Mouse (Mus musculus) spleen, adult 2 months (tissue): Measurements from ENCODE around the gene Ncmap. TPM values are rescaled to one million over a fixed set of nuclear protein-coding genes. Genes with fewer than 3 reads are reported as not detected.

ENCODE experiments used
- DNase-seq, 2 experiments: peaks; one replicate each; pipeline versions ENCODE4 v3.0.0 to v3.0.0-alpha.2; 2012 to 2021; ENCODE audit warnings: low spot score in 2 of 2, low read depth in 1 of 2
- H3K27ac ChIP-seq: fragments of 200-500 bp; 2 replicates; pipeline ENCODE4 v1.5.1; 2012; ENCODE audit warnings: low read length, inconsistent platforms; ENCODE audit not compliant: insufficient read depth
- H3K27me3 ChIP-seq: fragments of 200-500 bp; 2 replicates; pipeline ENCODE4 v1.6.1; 2012; ENCODE audit warnings: mild to moderate bottlenecking, moderate library complexity, low read length, inconsistent platforms; ENCODE audit not compliant: control insufficient read depth, insufficient read depth
- H3K36me3 ChIP-seq: fragments of 200-500 bp; 2 replicates; pipeline ENCODE4 v1.6.1; 2012; ENCODE audit warnings: mild to moderate bottlenecking, low read length, inconsistent platforms; ENCODE audit not compliant: control insufficient read depth, insufficient read depth
- H3K4me1 ChIP-seq: fragments of 200-500 bp; 2 replicates; pipeline ENCODE4 v1.6.1; 2011; ENCODE audit warnings: inconsistent platforms; ENCODE audit not compliant: control insufficient read depth, insufficient read depth, insufficient read length
- H3K4me3 ChIP-seq: fragments of 200-500 bp; 2 replicates; pipeline ENCODE4 v1.5.1; 2011; ENCODE audit warnings: mild to moderate bottlenecking, inconsistent platforms; ENCODE audit not compliant: insufficient read depth, insufficient read length; ENCODE audit errors: extremely low read depth
- CTCF ChIP-seq: fragments of 200-500 bp; IDR thresholded peaks from 2 replicates; pipeline ENCODE4 v1.5.1; 2011; ENCODE audit warnings: mild to moderate bottlenecking, inconsistent platforms; ENCODE audit not compliant: insufficient read depth, insufficient read length, insufficient replicate concordance; ENCODE audit errors: extremely low read depth
- POLR2A ChIP-seq: fragments of 200-500 bp; IDR thresholded peaks from 2 replicates; pipeline ENCODE4 v1.6.1; 2011; ENCODE audit warnings: low read depth, low read length, inconsistent platforms
- WGBS: fragments of 180-500 bp; shearing (Covaris S2); methylation state at CpG from one replicate; pipeline ENCODE4 v1.1.7; 2018; 5-methylcytosine and 5-hydroxymethylcytosine counted together
- polyA plus RNA-seq: library from polyadenylated mRNA; depleted of rRNA; stranded (reverse); fragments of >200 nt; gene quantifications from 2 replicates; pipeline ENCODE4 v1.2.3, GENCODE M21; 2012

Ncmap gene
- polyA plus RNA-seq, 1 experiment: 1.2 TPM

GRCm38 (mm10) chr4:135353794-135354450, 44.1 kb downstream of the Ncmap start:
- no peak for DNase-seq

DNA sequence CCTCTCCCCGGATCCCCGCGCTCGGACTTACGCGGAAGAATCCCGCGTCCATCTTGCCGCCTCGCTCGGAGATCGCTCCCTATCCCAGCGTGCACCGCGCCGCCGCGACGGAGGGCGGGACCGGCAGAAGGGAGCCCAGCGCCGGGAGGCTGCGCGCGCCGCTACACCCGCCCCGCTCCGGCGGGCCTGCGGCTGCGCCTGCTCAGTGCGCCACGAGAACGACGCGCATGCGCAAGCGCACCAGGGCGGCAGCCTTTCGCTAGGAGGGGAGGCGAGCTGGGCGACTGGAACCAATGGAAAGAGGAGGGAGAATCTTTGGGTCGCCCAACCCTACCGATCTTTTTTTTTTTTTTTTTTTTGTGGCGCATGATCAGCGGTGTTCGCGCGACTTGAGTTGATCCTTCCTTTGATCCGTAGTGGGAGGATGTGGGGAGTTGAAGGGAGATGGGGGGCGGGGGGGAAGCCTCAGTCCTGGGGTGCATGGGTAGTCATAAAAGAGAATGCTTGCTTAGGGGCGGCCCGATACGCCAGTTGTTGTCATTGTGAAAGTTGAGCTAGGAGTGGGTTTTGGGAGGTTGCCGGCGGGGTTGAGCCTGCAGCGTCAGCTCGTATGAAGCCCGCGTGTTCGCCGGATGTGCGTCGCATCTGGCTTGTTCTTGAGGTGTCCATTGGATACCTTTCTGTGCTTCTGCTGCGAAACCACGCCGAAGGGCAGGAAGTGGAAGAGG, 44.8 kb downstream of the Ncmap start, which contains the start of gene Srrm1:
Gene Srrm1 (minus strand): TSS at position 256 of the 728 bp plus-strand sequence.
- Histone ChIP-seq H3K4me1 (peaks cover 10% of the 10 kb centered on the region), H3K36me3 (no peaks in the 10 kb centered on the region; the same call in 1 of the 2 replicates), H3K27me3 (no peaks in the 10 kb centered on the region), H3K27ac (peak within 1 kb of the TSS; percentile 87), H3K4me3 (peak within 1 kb of the TSS; percentile 82)
- peak; percentile 93 to 98 for DNase-seq
- TF ChIP-seq CTCF: no peak
- TF ChIP-seq POLR2A: peak; percentile 73
- WGBS: under 1% methylated on average over 69 of the region's 69 CpGs

More at GRCm38 (mm10) chr4:135353794-135354450, 44.1 kb downstream of the Ncmap start:
- peak overlapping the region; percentile 87 for H3K27ac ChIP-seq
- H3K4me3 ChIP-seq: peak overlapping the region; percentile 60
- TF ChIP-seq CTCF: no peak
- TF ChIP-seq POLR2A: peak; percentile 18; the same call in 1 of the 2 replicates
- H3K27me3 ChIP-seq: no peaks in the 10 kb centered on the region
- 9% methylated on average over 12 of the region's 12 CpGs for WGBS
- H3K4me1 ChIP-seq: peaks cover 10% of the 10 kb centered on the region
- no peaks in the 10 kb centered on the region for H3K36me3 ChIP-seq

DNA sequence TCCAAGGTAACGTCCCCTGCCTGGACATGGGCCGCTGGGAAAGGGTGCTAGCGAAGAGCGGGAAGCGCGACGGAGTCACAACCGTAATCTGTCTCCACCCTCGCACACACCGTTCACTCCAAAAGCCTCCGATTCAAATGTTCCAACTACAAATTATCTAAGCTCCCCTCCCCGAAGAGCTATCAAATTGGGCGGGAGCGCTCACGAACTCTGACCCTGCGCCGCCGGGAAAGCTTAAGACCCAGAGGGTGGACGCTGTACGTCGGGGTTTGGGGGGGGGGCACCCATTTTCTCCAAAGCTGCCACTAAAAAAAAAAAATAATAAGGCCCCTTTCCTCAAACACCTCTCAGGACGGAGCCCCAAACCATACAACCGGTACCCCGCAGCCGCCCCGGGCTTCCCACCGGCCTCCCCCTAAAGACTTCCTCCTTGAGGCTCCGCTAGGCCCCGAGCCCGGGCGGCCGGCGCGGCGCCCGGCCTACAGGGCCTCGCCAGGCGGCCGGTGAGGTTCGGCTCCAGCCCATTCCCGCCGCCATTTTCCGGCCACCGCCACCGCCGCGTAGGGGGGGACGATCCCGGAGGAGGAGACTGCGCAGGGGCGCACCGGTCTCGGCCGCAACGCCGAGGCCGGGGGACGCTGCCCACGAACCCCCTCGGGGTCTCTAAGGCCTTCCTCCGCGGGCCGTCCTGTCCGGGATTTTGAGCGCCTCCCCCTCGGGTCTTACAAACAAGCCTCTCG, 45.5 kb downstream of the Ncmap start:
- peak in 1 of 2 experiments; percentile 18 for DNase-seq
- Histone ChIP-seq H3K4me1 (peaks cover 10% of the 10 kb centered on the region), H3K36me3 (no peaks in the 10 kb centered on the region; the same call in 1 of the 2 replicates), H3K27me3 (no peaks in the 10 kb centered on the region), H3K27ac (peak overlapping the region; percentile 84), H3K4me3 (peak overlapping the region; percentile 82)
- under 1% methylated on average over 66 of the region's 67 CpGs for WGBS
- TF ChIP-seq CTCF (no peak), POLR2A (no peak)

DNA sequence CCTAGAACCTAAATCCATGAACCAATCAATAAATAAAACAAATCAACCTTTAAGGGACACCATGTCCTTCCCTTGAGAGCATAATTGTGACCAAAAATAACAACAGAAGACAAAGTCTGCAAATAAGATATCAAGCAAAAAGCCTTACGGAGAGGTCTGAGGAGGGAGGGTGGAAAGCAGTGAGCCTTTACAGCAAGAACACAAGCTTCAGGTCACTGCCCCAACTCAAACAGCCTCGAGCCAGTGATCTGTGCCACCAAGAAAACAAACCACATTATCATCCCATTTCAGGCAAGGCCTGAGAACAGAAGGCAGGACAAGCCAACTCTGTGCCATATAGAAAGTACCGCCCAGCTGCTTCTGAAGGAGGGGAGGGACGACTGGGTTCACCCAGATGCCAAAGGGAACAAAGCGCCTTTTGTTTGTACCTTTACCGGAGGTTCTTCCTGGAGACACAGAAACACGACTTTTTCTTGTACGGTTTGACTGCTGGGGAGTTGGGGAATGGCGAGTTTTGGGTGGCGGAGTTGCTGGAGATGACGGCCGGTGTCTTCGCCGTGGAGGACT, 60.6 kb downstream of the Ncmap start:
- WGBS: 95% methylated on average over 14 of the region's 14 CpGs

GRCm38 (mm10) chr4:135336023-135336357, 62.0 kb downstream of the Ncmap start:
- Histone ChIP-seq H3K4me1 (no peaks in the 10 kb centered on the region), H3K27me3 (no peaks in the 10 kb centered on the region), H3K27ac (no peak overlapping the region), H3K4me3 (no peak overlapping the region), H3K36me3 (peaks cover 74% of the 10 kb centered on the region)
- WGBS: 89% methylated on average over 3 of the region's 3 CpGs
- no peak for DNase-seq
- TF ChIP-seq CTCF (no peak), POLR2A (no peak)

More for the DNA sequence above, 60.6 kb downstream of the Ncmap start:
- H3K4me3 ChIP-seq: no peak overlapping the region
- TF ChIP-seq POLR2A (no peak), CTCF (no peak)
- no peaks in the 10 kb centered on the region for H3K4me1 ChIP-seq
- H3K27me3 ChIP-seq: no peaks in the 10 kb centered on the region
- peaks cover 71% of the 10 kb centered on the region for H3K36me3 ChIP-seq
- no peak for DNase-seq
- H3K27ac ChIP-seq: no peak overlapping the region

DNA sequence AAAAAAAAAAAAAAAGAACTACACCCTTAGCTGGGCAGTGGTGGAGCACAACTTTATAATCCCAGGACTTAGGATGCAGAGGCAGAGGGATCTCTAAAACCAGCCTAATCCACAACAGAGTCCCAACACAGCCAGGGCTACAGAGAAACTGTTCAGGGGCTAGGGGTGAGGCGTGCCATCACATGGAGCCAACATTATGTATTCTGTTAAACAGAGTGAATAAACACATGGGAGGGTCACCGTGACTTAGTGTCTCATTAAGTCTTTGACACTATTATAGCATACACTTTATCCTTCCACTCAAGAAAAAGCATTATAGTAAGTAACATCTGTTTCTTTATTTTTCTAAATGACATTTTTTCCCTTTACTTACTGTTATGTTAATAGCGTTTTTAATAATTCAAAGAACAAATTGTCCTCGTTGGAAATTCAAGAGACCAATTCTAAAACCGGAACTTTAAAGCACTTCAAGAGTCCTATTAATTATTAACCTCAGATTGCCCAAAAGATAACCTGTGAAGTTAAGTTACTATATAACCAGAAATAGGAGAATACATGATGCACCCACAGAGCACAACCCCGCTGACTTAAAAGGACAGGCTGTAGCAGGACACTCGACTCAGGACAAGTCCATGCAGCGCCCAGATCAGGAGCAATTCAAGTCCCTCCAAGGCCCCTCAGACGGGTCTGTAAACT, 62.6 kb downstream of the Ncmap start:
- DNase-seq: no peak
- Histone ChIP-seq H3K27me3 (no peaks in the 10 kb centered on the region), H3K27ac (no peak overlapping the region), H3K4me3 (no peak overlapping the region), H3K36me3 (peaks cover 72% of the 10 kb centered on the region), H3K4me1 (no peaks in the 10 kb centered on the region)
- 87% methylated on average over 9 of the region's 9 CpGs for WGBS
- TF ChIP-seq CTCF: no peak
- no peak for TF ChIP-seq POLR2A
